Mouse (Mus musculus) heart, embryonic 14.5 days (tissue): ENCODE measurements around the gene Tsga10ip. TPM values are rescaled to one million over a fixed set of nuclear protein-coding genes. Genes with fewer than 3 reads are reported as not detected.

Experiments used
- ATAC-seq: fragments of 200-750 bp; cut with Nextera tagmentation; 2 replicates; pipeline ENCODE4 v1.8.0; 2017; ENCODE audit warnings: low read depth, moderate TSS enrichment; ENCODE audit not compliant: insufficient number of reproducible peaks, insufficient read depth, low FRiP score
- H3K27ac ChIP-seq, 2 experiments: fragments of 200-500 bp in 1 of 2; fragments of 300-500 bp in 1 of 2; sonication (generic) in 1 of 2; replicated peaks in 1 of 2; 2 replicates each; pipeline ENCODE4 v1.5.1; 2012 to 2014; ENCODE audit warnings: low read depth in 2 of 2, low read length in 2 of 2, control low read depth in 1 of 2, mild to moderate bottlenecking in 1 of 2, mixed read lengths in 1 of 2; ENCODE audit not compliant: control insufficient read depth in 1 of 2, insufficient read depth in 1 of 2
- H3K27me3 ChIP-seq: fragments of 300-500 bp; sonication (generic); 2 replicates; pipeline ENCODE4 v1.6.1; 2014; ENCODE audit warnings: mild to moderate bottlenecking, low read length, control low read depth; ENCODE audit not compliant: control insufficient read depth, insufficient read depth
- H3K36me3 ChIP-seq: fragments of 300-500 bp; sonication (generic); 2 replicates; pipeline ENCODE4 v1.6.1; 2014; ENCODE audit warnings: mild to moderate bottlenecking, control low read depth, low read length, mixed read lengths; ENCODE audit not compliant: control insufficient read depth, insufficient read depth
- H3K4me1 ChIP-seq, 2 experiments: fragments of 200-500 bp in 1 of 2; fragments of 300-500 bp in 1 of 2; sonication (generic) in 1 of 2; 2 replicates each; pipeline ENCODE4 v1.6.1; 2012 to 2014; ENCODE audit warnings: low read length in 2 of 2, control low read depth in 1 of 2, mixed read lengths in 1 of 2; ENCODE audit not compliant: control insufficient read depth in 2 of 2, insufficient read depth in 2 of 2
- H3K4me2 ChIP-seq: fragments of 300-500 bp; sonication (generic); 2 replicates; pipeline ENCODE4 v1.6.1; 2014; ENCODE audit warnings: mild to moderate bottlenecking, low read length
- H3K4me3 ChIP-seq, 2 experiments: fragments of 200-500 bp in 1 of 2; fragments of 300-500 bp in 1 of 2; sonication (generic) in 1 of 2; 2 replicates each; pipeline ENCODE4 v1.5.1; 2012 to 2014; ENCODE audit warnings: low read length in 2 of 2, mild to moderate bottlenecking in 2 of 2, control low read depth in 1 of 2, low read depth in 1 of 2, moderate library complexity in 1 of 2; ENCODE audit not compliant: control insufficient read depth in 1 of 2, insufficient read depth in 1 of 2
- H3K9ac ChIP-seq: fragments of 300-500 bp; sonication (generic); 2 replicates; pipeline ENCODE4 v1.6.1; 2014; ENCODE audit warnings: mild to moderate bottlenecking, low read length
- H3K9me3 ChIP-seq: fragments of 300-500 bp; sonication (generic); 2 replicates; pipeline ENCODE4 v1.6.1; 2016; ENCODE audit warnings: low read length, control low read depth; ENCODE audit not compliant: control insufficient read depth
- WGBS: fragments of 180-500 bp; shearing (Covaris S2); extraction: QIAGEN DNeasy Blood & Tissue Kit; methylation state at CpG from one replicate; pipeline ENCODE4 v1.1.7; 2014; 5-methylcytosine and 5-hydroxymethylcytosine counted together
- polyA plus RNA-seq: library from polyadenylated mRNA; unstranded; fragments of >200 nt; fragmentation: Nextera tagmentation; extraction: Ambion mirVana; gene quantifications from 2 replicates; pipeline ENCODE4 v1.2.1, GENCODE M21; 2014

The Tsga10ip gene
- polyA plus RNA-seq, 1 experiment from 2014 or later, result 1.6 TPM

GRCm38 (mm10) chr19:5444371-5444908 is 42.1 kb upstream of the Tsga10ip start:
- no peak overlapping the region for H3K4me2 ChIP-seq
- peaks cover 3% of the 10 kb centered on the region; the same call in 1 of the 2 replicates for H3K9me3 ChIP-seq
- no peak overlapping the region for H3K27ac ChIP-seq
- no peak overlapping the region for H3K4me3 ChIP-seq
- H3K27me3 ChIP-seq, result peaks cover 45% of the 10 kb centered on the region
- no peak overlapping the region for H3K9ac ChIP-seq
- no peak for ATAC-seq
- H3K36me3 ChIP-seq, result no peaks in the 10 kb centered on the region
- H3K4me1 ChIP-seq, result peaks cover 0 to 14% of the 10 kb centered on the region in 2 experiments; a peak in 3 of 4 replicates
- 63% methylated on average over 9 of the region's 9 CpGs for WGBS

DNA sequence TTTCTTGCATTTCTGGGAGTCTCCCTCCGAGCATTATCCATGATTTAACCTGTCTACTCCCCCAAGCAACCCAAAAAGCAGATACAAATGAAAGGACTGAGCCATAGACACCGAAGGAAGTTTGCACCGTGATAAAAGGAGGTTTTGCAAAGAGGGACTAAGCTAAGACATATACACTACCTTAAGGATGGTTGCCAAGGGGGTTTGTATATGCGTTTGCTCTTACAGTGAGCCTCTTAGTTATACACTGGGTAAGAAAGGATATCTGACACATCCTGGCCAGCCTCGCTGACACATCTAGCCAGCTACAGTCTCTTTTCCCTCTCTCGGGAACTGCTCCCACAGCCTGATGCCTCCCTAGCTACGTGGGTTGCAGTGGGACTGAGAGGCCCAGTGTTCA is 31.6 kb upstream of the Tsga10ip start:
- Histone ChIP-seq H3K4me1 (peaks cover 8 to 20% of the 10 kb centered on the region in 2 experiments), H3K9me3 (no peaks in the 10 kb centered on the region), H3K4me3 (peak overlapping the region in 1 of 2 experiments; percentile 39; a peak in 2 of 4 replicates), H3K4me2 (peak overlapping the region; percentile 86), H3K27ac (peak overlapping the region; percentile 45 to 72; a peak in 3 of 4 replicates), H3K27me3 (no peaks in the 10 kb centered on the region), H3K9ac (peak overlapping the region; percentile 67; the same call in 1 of the 2 replicates), H3K36me3 (0 out of 2 replicates have a peak, but pooled peaks cover 2% of the 10 kb centered on the region)
- 49% methylated on average over 7 of the region's 7 CpGs for WGBS
- ATAC-seq, result no peak

GRCm38 (mm10) chr19:5432992-5433852 is 30.9 kb upstream of the Tsga10ip start:
- Histone ChIP-seq H3K27ac (peak overlapping the region; percentile 45 to 72), H3K4me2 (peak overlapping the region; percentile 86), H3K4me3 (peak overlapping the region; percentile 28 to 39), H3K27me3 (no peaks in the 10 kb centered on the region), H3K4me1 (peaks cover 8 to 20% of the 10 kb centered on the region in 2 experiments), H3K9me3 (no peaks in the 10 kb centered on the region), H3K9ac (peak overlapping the region; percentile 67), H3K36me3 (0 out of 2 replicates have a peak, but pooled peaks cover 5% of the 10 kb centered on the region)
- peak; percentile 48 for ATAC-seq
- 5% methylated on average over 16 of the region's 16 CpGs for WGBS

DNA sequence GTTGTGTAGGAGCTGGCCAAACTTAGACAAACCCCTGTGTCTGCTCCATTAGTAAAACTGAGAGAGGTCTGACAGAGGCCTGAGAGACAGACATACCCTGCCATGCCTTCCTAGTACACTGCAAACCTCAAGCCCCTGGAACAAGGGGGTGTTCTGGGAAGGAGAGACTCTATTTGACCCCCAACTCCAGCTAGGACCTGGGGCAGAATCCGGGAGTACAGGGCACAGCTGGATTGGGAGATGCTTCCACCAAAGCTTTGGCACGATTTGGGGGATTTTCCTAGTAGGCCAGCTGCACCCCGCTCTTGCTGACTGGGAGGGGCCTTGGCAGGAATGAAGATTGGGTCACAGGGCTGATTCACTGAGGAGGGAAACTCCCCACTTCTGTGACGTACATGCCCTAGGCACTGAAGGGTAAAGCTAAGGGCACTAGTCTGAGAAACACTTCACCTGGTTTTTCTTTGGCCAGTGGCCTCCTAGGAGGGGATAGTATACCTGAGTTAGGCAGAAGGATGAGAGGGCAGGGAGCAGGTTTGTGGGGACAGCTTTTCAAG is 29.7 kb upstream of the Tsga10ip start:
- Histone ChIP-seq H3K27ac (no peak overlapping the region), H3K4me1 (peaks cover 8 to 20% of the 10 kb centered on the region in 2 experiments), H3K9ac (no peak overlapping the region), H3K9me3 (no peaks in the 10 kb centered on the region), H3K4me3 (no peak overlapping the region), H3K4me2 (no peak overlapping the region), H3K36me3 (peaks cover 14% of the 10 kb centered on the region), H3K27me3 (no peaks in the 10 kb centered on the region)
- WGBS, result 73% methylated on average over 4 of the region's 4 CpGs
- ATAC-seq, result no peak

- H3K4me1 ChIP-seq, result peaks cover 16 to 30% of the 10 kb centered on the region in 2 experiments
- H3K36me3 ChIP-seq, result peaks cover 25% of the 10 kb centered on the region
- no peak overlapping the region for H3K4me3 ChIP-seq
- 92% methylated on average over 1 of the region's 1 CpGs for WGBS
- no peaks in the 10 kb centered on the region for H3K9me3 ChIP-seq
- H3K27ac ChIP-seq, result no peak overlapping the region
- H3K9ac ChIP-seq, result no peak overlapping the region
- H3K4me2 ChIP-seq, result no peak overlapping the region
- no peak for ATAC-seq
- H3K27me3 ChIP-seq, result no peaks in the 10 kb centered on the region
Measured at GRCm38 (mm10) chr19:5430408-5430807, 28.1 kb upstream of the Tsga10ip start.

- Histone ChIP-seq H3K27ac (no peak overlapping the region), H3K9ac (no peak overlapping the region), H3K9me3 (no peaks in the 10 kb centered on the region), H3K4me3 (no peak overlapping the region), H3K36me3 (peaks cover 25% of the 10 kb centered on the region), H3K27me3 (no peaks in the 10 kb centered on the region), H3K4me2 (no peak overlapping the region), H3K4me1 (peaks cover 16 to 30% of the 10 kb centered on the region in 2 experiments)
- WGBS, result 51% methylated on average over 8 of the region's 8 CpGs
- no peak for ATAC-seq
Measured at GRCm38 (mm10) chr19:5429806-5430205, 27.5 kb upstream of the Tsga10ip start.

DNA sequence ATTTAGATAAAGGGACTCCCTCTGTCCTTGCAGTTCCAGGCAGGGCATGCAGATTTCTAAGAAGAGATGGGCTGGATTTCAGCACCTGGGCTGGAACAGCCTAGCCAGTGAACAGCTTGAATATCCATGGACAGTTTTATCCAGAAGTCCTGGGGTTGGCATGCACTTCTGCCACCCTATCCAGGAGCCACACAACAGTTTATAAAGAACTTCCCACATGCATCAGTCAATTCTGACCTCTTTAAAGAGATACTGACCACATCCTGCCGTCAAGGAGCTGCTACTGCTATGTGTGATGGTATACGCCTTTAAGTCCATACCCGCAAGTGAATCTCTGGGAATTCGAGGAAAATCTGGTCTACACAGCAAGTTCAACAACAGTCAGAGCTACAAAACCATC is 26.9 kb upstream of the Tsga10ip start:
- Histone ChIP-seq H3K4me2 (no peak overlapping the region), H3K27me3 (no peaks in the 10 kb centered on the region), H3K4me1 (peaks cover 16 to 28% of the 10 kb centered on the region in 2 experiments), H3K4me3 (no peak overlapping the region), H3K9ac (no peak overlapping the region), H3K27ac (no peak overlapping the region), H3K9me3 (no peaks in the 10 kb centered on the region), H3K36me3 (peaks cover 25% of the 10 kb centered on the region)
- 76% methylated on average over 4 of the region's 4 CpGs for WGBS
- ATAC-seq, result no peak
